Mouse (Mus musculus) kidney, adult 2 months (tissue): ENCODE measurements around the gene Nfe2l3.

Source experiments
- CTCF ChIP-seq: fragments of 200-500 bp; conservative IDR thresholded peaks from 2 replicates; pipeline ENCODE4 v1.5.1; 2011; ENCODE audit warnings: low read depth, mild to moderate bottlenecking, control low read depth, low read length, moderate library complexity, mixed read lengths; ENCODE audit not compliant: insufficient read depth, insufficient read length
- POLR2A ChIP-seq: fragments of 200-500 bp; IDR thresholded peaks from one replicate; pipeline ENCODE4 v1.6.1; 2011; ENCODE audit warnings: low read depth, low read length, control low read depth

DNA sequence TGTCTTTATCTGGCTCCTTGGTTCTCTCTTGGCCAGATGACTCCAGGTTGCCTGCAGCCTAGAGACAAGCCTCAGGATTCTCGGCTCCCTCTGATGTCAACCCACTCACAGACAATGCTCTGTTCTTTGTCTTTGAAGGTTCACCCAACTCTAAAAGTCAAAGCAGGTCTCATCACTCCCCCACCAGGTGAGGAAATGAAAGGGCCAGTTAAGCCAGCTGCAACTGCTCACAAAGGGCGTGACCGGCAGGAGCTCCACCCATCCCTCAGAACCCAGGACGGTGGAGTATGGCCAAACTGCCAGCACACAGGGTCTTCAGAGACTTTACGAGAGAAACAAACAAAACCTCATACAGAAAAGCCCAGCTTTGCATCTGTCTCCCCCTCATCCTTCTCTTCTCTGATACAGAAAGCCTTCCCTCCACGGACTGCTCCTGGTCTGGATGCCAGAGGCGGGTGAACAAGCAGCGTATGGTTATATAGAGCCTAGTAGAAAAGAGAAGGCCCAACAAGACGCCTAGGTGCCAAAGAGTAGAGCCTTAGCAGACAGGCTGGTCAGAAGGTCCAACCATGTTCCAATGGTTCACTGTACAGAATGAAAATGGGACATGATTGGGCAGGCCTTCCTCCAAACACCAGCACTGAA lies 9.8 kb downstream of the Nfe2l3 start:
- TF ChIP-seq CTCF (no peak), POLR2A (no peak)
